Mouse (Mus musculus) adrenal gland (tissue): ENCODE measurements around the gene Fbxw21.

Experiments used
- intact Hi-C: fragments of 180-260 bp; cut with DNase I; formaldehyde crosslinking; loops from one replicate; pipeline ENCODE4 v1.15.1; 2025

Fbxw21 gene

DNA sequence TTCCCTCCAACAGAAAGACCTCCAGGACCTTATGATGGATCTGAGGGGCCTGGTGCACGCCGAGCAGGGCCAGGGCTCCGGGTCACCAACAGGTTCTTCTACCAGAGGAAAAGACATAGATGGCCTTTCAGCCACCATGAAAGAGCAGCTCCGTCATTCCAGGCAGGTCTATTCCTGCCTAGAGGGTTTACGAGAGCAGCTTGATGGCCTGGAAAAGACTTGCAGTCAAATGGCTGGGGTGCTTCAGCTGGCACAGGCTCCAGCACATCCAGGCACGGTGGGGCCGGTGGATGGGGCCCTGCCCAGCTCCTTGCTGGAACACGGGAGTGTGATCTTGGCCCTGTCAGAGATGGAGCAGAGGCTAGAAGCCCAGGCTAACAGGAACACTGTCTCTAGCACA lies 70.0 kb downstream of the Fbxw21 start:
- intact Hi-C loops = no loop called here

DNA sequence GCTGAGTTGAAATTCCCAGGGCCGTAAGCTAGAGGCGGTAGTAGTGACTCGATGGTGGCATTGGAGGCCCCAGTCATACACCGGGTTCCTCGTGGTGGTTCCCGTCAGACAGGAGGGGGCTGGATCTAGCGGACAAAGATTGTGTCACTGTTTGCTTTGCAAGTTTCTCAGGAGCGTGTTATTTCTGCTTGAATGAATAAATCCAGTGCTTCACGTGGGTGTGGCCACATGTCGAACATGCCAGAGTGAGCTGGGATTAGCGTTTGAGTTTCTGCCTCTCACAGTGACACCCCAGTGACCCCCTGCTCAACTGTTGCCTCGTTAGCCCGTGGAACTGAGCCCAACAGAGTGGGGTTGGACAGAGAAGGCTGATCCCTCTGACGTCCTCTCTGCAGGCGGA lies 71.4 kb downstream of the Fbxw21 start:
- intact Hi-C loops = no loop called here
